Mouse (Mus musculus) liver, embryonic 14.5 days (tissue): ENCODE data around the gene Atp13a5. TPM values are rescaled to one million over a fixed set of nuclear protein-coding genes. Genes with fewer than 3 reads are reported as not detected.

Source experiments
- ATAC-seq: fragments of 200-750 bp; cut with Nextera tagmentation; 2 replicates; pipeline ENCODE4 v1.8.0; 2017; ENCODE audit warnings: moderate number of reproducible peaks, mild to moderate bottlenecking, moderate library complexity; ENCODE audit not compliant: insufficient read depth
- DNase-seq, 3 experiments: peaks; one replicate each; pipeline ENCODE4 v3.0.0-alpha.2; 2012 to 2013; ENCODE audit warnings: low read depth in 3 of 3, low spot score in 3 of 3
- H3K27ac ChIP-seq: fragments of 300-500 bp; sonication (generic); 2 replicates; pipeline ENCODE4 v1.5.1; 2014; ENCODE audit warnings: moderate library complexity, mild to moderate bottlenecking, control low read depth, inconsistent platforms
- H3K27me3 ChIP-seq: fragments of 300-500 bp; sonication (generic); 2 replicates; pipeline ENCODE4 v1.6.1; 2014; ENCODE audit warnings: mild to moderate bottlenecking, low read length, moderate library complexity; ENCODE audit not compliant: control insufficient read depth, insufficient read depth
- H3K36me3 ChIP-seq: fragments of 300-500 bp; sonication (generic); replicated peaks from 2 replicates; pipeline ENCODE4 v1.6.1; 2014; ENCODE audit warnings: low read depth; ENCODE audit not compliant: control insufficient read depth, insufficient read depth
- H3K4me1 ChIP-seq, 2 experiments: fragments of 200-500 bp in 1 of 2; fragments of 300-500 bp in 1 of 2; sonication (generic) in 1 of 2; replicated peaks; 2 replicates each; pipeline ENCODE4 v1.6.1; 2012 to 2014; ENCODE audit warnings: antibody characterized with exemption in 1 of 2, inconsistent platforms in 1 of 2, low read length in 1 of 2; ENCODE audit not compliant: control insufficient read depth in 2 of 2, insufficient read depth in 2 of 2
- H3K4me2 ChIP-seq: fragments of 300-500 bp; sonication (generic); 2 replicates; pipeline ENCODE4 v1.6.1; 2014; ENCODE audit warnings: low read depth, mild to moderate bottlenecking, control low read depth, moderate library complexity
- H3K4me3 ChIP-seq, 2 experiments: fragments of 200-500 bp in 1 of 2; fragments of 300-500 bp in 1 of 2; sonication (generic) in 1 of 2; 2 replicates each; pipeline ENCODE4 v1.5.1; 2012 to 2014; ENCODE audit warnings: low read depth in 2 of 2, low read length in 2 of 2, mild to moderate bottlenecking in 2 of 2, control low read depth in 1 of 2, inconsistent platforms in 1 of 2, moderate library complexity in 1 of 2; ENCODE audit not compliant: insufficient read depth in 1 of 2
- H3K9ac ChIP-seq: fragments of 300-500 bp; sonication (generic); replicated peaks from 2 replicates; pipeline ENCODE4 v1.6.1; 2014; ENCODE audit warnings: mild to moderate bottlenecking, control low read depth, moderate library complexity
- H3K9me3 ChIP-seq: fragments of 300-500 bp; sonication (generic); 2 replicates; pipeline ENCODE4 v1.6.1; 2016; ENCODE audit warnings: low read length, mixed read lengths; ENCODE audit not compliant: control insufficient read depth
- CTCF ChIP-seq: IDR thresholded peaks from 2 replicates; pipeline ENCODE4 v1.5.1; 2016; ENCODE audit warnings: antibody characterized with exemption, low read depth, control low read depth
- EP300 ChIP-seq: IDR thresholded peaks from 2 replicates; pipeline ENCODE4 v1.6.1; 2016; ENCODE audit warnings: antibody characterized with exemption, low read depth
- WGBS: fragments of 180-500 bp; shearing (Covaris S2); extraction: QIAGEN DNeasy Blood & Tissue Kit; methylation state at CpG from one replicate; pipeline ENCODE4 v1.1.7; 2014; ENCODE audit not compliant: insufficient replicate concordance; 5-methylcytosine and 5-hydroxymethylcytosine counted together
- polyA plus RNA-seq, 2 experiments: library from polyadenylated mRNA; depleted of rRNA in 1 of 2; stranded (reverse) in 1 of 2; unstranded in 1 of 2; fragments of >200 nt; fragmentation: Nextera tagmentation in 1 of 2; extraction: Ambion mirVana in 1 of 2; gene quantifications; 2 replicates each; pipeline versions ENCODE4 v1.2.1 to v1.2.3; 2012 to 2014

Atp13a5 gene
- polyA plus RNA-seq, 2 experiments = not detected

DNA sequence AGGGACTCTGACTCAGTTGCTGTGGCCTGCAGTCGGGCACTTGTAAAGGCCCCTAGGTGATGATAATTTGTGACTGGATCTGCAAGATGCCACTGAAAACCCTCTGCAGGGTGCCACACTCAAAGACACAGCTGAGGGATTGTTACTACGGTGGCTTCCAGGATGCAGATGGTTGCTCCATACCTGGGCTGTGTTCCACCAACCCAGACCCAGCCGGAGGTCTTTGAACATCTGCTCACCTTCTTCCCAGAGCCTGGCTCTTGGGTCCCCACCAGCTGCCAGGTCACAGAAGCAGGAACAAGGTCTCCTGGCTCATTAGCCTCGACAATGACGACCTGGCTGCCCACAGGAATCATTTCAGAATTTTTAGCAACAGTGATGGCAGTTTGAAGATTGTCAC lies 97.8 kb downstream of the Atp13a5 start:
- no peaks in the 10 kb centered on the region for H3K9me3 ChIP-seq
- 57% methylated on average over 5 of the region's 5 CpGs for WGBS
- no peaks in the 10 kb centered on the region for H3K27me3 ChIP-seq
- DNase-seq = no peak
- TF ChIP-seq EP300 (no peak), CTCF (no peak)
- H3K36me3 ChIP-seq = no peaks in the 10 kb centered on the region
- H3K4me1 ChIP-seq = no peaks in the 10 kb centered on the region
- H3K4me3 ChIP-seq = no peak overlapping the region
- no peak overlapping the region for H3K4me2 ChIP-seq
- H3K27ac ChIP-seq = no peak overlapping the region
- H3K9ac ChIP-seq = no peak overlapping the region
- ATAC-seq = no peak

DNA sequence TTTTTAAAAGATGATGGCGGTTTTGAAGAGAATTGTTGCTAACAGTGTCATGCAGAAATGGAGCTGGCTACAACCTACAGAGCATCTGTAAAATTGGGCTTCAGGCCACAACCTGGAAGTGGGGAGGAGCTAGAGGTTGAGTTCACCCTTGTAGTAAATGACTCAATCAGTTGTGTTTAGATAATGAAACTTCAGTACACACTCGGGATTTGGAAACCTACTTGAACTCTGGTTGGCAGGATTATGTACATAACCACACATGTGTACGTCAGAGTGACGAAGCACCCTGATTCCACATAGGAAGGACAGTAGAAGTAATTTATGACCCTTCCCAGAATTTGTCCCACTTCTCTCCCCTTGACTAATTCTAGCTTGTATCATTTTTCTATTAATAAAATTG lies 124.2 kb downstream of the Atp13a5 start:
- Histone ChIP-seq H3K36me3 (no peaks in the 10 kb centered on the region), H3K9me3 (no peaks in the 10 kb centered on the region), H3K4me1 (no peaks in the 10 kb centered on the region), H3K27me3 (no peaks in the 10 kb centered on the region), H3K4me2 (no peak overlapping the region), H3K4me3 (no peak overlapping the region), H3K27ac (no peak overlapping the region), H3K9ac (no peak overlapping the region)
- DNase-seq (no peak), ATAC-seq (no peak)
- TF ChIP-seq EP300 (no peak), CTCF (no peak)
- WGBS = 61% methylated on average over 4 of the region's 4 CpGs

- no peak overlapping the region for H3K27ac ChIP-seq
- no peaks in the 10 kb centered on the region for H3K4me1 ChIP-seq
- TF ChIP-seq CTCF (no peak), EP300 (no peak)
- H3K9me3 ChIP-seq = no peaks in the 10 kb centered on the region
- no peaks in the 10 kb centered on the region for H3K27me3 ChIP-seq
- no peaks in the 10 kb centered on the region for H3K36me3 ChIP-seq
- 54% methylated on average over 5 of the region's 5 CpGs for WGBS
- H3K4me2 ChIP-seq = no peak overlapping the region
- H3K4me3 ChIP-seq = no peak overlapping the region
- DNase-seq = no peak
- no peak overlapping the region for H3K9ac ChIP-seq
- ATAC-seq = no peak
Measured at GRCm38 (mm10) chr16:29235951-29236350, 142.6 kb downstream of the Atp13a5 start.

DNA sequence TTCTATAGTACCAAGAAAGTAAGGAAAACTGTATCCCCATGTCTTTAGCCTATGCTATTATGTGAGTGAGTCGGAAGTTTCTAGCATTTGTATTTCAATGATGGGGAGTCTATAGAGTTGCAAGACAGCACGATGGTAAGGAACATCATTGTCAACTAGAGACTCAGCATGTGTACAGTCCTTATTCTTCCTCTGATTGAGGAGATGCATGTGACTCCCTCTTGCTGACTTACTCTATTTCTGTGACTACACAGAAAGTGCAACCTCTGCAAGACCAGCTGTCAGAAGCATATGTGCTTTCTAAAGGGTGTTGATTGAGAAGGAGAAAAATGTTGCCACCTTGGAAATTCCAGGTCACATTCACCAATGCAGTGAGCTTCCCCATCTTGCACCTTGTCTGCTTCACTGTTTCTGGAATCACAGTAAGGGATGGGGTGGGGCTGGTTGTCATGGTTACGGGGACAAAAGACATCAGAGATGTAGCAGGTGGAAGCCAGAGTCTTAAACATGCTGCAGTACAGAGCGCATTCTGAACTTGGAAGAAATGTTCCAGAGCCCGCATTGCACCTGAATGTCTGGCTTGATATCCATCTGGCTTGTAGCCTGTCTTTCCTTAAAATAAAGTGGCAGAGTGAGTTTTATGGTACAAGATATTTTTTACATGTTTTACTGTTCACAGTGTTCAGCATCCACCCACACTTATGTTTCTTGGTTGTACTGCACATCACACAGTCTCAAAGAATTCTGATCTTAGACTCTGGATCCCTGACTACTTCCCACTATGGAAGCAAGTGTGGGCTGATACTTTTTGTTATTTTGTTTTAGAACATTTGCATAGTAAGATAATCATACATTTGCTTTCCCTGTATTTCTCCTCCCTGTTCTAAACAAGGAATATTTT lies 161.9 kb downstream of the Atp13a5 start:
- Histone ChIP-seq H3K4me1 (no peaks in the 10 kb centered on the region), H3K36me3 (no peaks in the 10 kb centered on the region), H3K9ac (no peak overlapping the region), H3K27ac (no peak overlapping the region), H3K4me2 (no peak overlapping the region), H3K4me3 (no peak overlapping the region), H3K9me3 (no peaks in the 10 kb centered on the region), H3K27me3 (no peaks in the 10 kb centered on the region)
- DNase-seq = no peak
- TF ChIP-seq EP300 = no peak
- no peak for TF ChIP-seq CTCF
- no peak for ATAC-seq
- 65% methylated on average over 5 of the region's 5 CpGs for WGBS

DNA sequence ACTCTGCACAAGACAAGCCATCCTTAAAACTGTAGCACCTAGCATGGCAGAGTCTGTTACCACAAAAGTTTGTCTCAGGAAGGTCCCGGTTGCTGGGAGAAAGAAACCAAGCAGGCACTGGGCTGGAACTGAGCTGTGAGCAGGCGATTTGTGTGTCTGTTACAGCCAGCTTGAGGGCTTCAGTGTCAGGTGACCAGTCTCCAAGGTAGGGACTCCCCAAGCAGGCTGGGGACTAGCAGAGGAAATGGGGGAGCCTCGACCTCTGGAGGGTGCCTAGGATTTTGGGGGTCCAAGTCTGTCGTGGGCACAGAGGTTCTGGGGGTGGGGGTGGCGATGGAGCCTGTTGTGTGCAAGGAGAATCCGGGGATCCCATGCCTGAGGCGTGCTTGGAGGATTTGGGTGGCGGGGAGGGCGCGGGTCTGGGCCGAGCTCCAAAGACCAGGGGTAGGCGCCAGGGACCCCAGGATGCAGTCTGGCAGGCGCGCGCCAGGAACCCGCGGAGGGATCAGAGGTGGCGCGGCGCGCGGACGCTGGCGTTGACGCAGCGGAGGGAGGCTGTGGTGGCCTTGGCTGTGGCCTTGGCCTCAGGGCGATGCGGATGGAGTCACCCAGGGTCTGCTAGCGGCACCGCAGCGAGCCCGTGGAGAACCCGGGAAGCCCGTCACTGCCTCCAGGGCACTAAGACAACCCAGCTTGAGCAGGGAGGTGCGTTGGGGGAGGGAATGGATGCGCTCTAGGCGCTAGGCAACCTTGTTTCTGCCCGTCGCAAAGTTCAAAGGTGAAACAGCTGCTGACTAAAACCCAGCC lies 168.7 kb downstream of the Atp13a5 start, which contains the start of gene Hrasls:
TSS of gene Hrasls (plus strand) at position 91 of the 807 bp plus-strand sequence.
- H3K4me3 ChIP-seq = peak within 1 kb of the TSS; percentile 5 to 6; a peak in 2 of 4 replicates
- H3K9me3 ChIP-seq = no peaks in the 10 kb centered on the region
- H3K36me3 ChIP-seq = no peaks in the 10 kb centered on the region
- ATAC-seq (no peak), DNase-seq (no peak)
- H3K27me3 ChIP-seq = no peaks in the 10 kb centered on the region
- TF ChIP-seq CTCF = no peak
- TF ChIP-seq EP300 = no peak
- H3K9ac ChIP-seq = no peak within 1 kb of the TSS
- 4% methylated on average over 39 of the region's 39 CpGs for WGBS
- no peaks in the 10 kb centered on the region for H3K4me1 ChIP-seq
- H3K4me2 ChIP-seq = peak within 1 kb of the TSS; percentile 32
- no peak within 1 kb of the TSS for H3K27ac ChIP-seq
